Comparison of ENCODE assay signal across 8 mouse cellular contexts in the genomic region with DNA sequence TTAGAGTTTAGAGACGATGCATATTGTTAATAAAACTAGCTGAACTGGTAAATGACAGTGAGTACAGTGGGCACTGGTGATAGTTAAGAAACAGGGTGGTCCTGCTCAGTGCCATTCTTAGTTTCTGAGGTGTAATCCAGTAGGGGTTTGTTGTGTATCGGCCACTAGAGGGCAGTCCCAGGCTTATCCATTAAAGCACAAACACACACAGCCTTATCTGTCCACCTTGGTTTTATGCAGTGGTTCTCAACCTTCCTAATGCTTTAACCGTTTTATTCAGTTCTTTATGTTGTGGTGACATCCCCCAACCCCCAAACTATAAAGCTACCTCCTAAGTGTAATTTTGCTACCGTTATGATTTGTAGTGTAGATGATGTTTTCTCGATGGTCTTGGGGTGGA. TPM values are rescaled to one million over a fixed set of nuclear protein-coding genes. Genes with fewer than 3 reads are reported as not detected.
DNase-seq lines count a peak whose midpoint lies in the region; ATAC-seq and TF ChIP-seq lines count a peak whose summit lies in the region.

No protein-coding gene starts in this region.

- H3K4me2 ChIP-seq in lung, embryonic 14.5 days, result no peak overlapping the region

- H3K4me1 ChIP-seq in lung, embryonic 14.5 days (ENCODE audit: insufficient read depth), result no peaks in the 10 kb centered on the region

- intact Hi-C loops in heart, postnatal 14 days (cut with DNase I), result loop anchor here (5.0 kb wide), 1 partner anchor 366 kb away; no protein-coding TSS in a partner anchor
- intact Hi-C loops in heart, postnatal 25 days (cut with DNase I), result loop anchor here (5.0 kb wide), 1 partner anchor 151 kb away; a partner anchor contains a TSS

- no peak for ATAC-seq in lung, embryonic 14.5 days (ENCODE audit: insufficient read depth)

- no peak overlapping the region for H3K27ac ChIP-seq in lung, embryonic 14.5 days (ENCODE audit: low read depth)

- H3K36me3 ChIP-seq in lung, embryonic 14.5 days (ENCODE audit: insufficient read depth), result peaks cover 15% of the 10 kb centered on the region

- H3K9ac ChIP-seq in lung, embryonic 14.5 days, result no peak overlapping the region

- no peaks in the 10 kb centered on the region for H3K9me3 ChIP-seq in lung, embryonic 14.5 days (ENCODE audit: low read depth, low read length)

- no peaks in the 10 kb centered on the region for H3K27me3 ChIP-seq in lung, embryonic 14.5 days (ENCODE audit: insufficient read depth, low read length)

- peak; percentile 69 for TF ChIP-seq CTCF in lung, embryonic 14.5 days (IDR thresholded peaks at IDR 0.05; ENCODE audit: low read depth)

- peak; percentile 26 to 48 for DNase-seq in heart, postnatal 14 days
- DNase-seq in heart, postnatal 25 days (ENCODE audit: low spot score), result no peak
- DNase-seq in B cell, adult 2 months, result peak; percentile 64 to 66
- peak; percentile 51 for DNase-seq in MN1 (ENCODE audit: low spot score)
- DNase-seq in forelimb bud, embryonic 11.5 days (ENCODE audit: low read depth, low spot score), result peak; percentile 44
- DNase-seq in lung, embryonic 14.5 days, result peak; percentile 73
- peak; percentile 15 to 28 for DNase-seq in thymus, postnatal 36 days
- no peak for DNase-seq in cerebellum, adult 11-12 months

- no peak overlapping the region for H3K4me3 ChIP-seq in lung, embryonic 14.5 days (ENCODE audit: low read depth, low read length)

- 46% methylated on average over 5 of the region's 5 CpGs for WGBS in lung, embryonic 14.5 days

RNA-seq across cellular contexts. Expression of a gene that starts 1.5 kb away (rescaled TPM):
- total RNA-seq in heart, postnatal 14 days (2021), result 10 to 100 TPM; 15.8 to 18.2 TPM
- total RNA-seq in heart, postnatal 25 days (2021), result 10 to 100 TPM; 11.1 to 13.6 TPM
- 18.9 and 19.1 TPM in 2 replicates for polyA plus RNA-seq in lung, embryonic 14.5 days (2014; fragmentation: Nextera tagmentation; extraction: Ambion mirVana)

RNA-seq across cellular contexts. Expression of a gene that starts 26.1 kb away (rescaled TPM):
- total RNA-seq in heart, postnatal 14 days (2021), result 10 to 100 TPM; 14.5 to 17.0 TPM
- 10 to 100 TPM; 15.5 to 17.5 TPM for total RNA-seq in heart, postnatal 25 days (2021)
- 26.7 and 30.7 TPM in 2 replicates for polyA plus RNA-seq in lung, embryonic 14.5 days (2014; fragmentation: Nextera tagmentation; extraction: Ambion mirVana)

RNA-seq across cellular contexts. Expression of a gene that starts 42.7 kb away (rescaled TPM):
- not detected for total RNA-seq in heart, postnatal 14 days (2021)
- total RNA-seq in heart, postnatal 25 days (2021), result not detected
- polyA plus RNA-seq in lung, embryonic 14.5 days (2014; fragmentation: Nextera tagmentation; extraction: Ambion mirVana), result not detected in 2 replicates

RNA-seq across cellular contexts. Expression of a gene that starts 46.0 kb away (rescaled TPM):
- total RNA-seq in heart, postnatal 14 days (2021), result under 1 TPM; 0.29 to 0.61 TPM
- 1 to 10 TPM in 1 of 2 experiments, under 1 TPM in 1; 0.31 to 1.1 TPM for total RNA-seq in heart, postnatal 25 days (2021)
- 0.15 TPM in 1 of 2 replicates, not detected in the other for polyA plus RNA-seq in lung, embryonic 14.5 days (2014; fragmentation: Nextera tagmentation; extraction: Ambion mirVana)

Comparison
In these comparisons a context has a peak if more than half of its experiments do, and no peak if none do; other contexts are left out.
1. DNase-seq: peak in heart, postnatal 14 days (2 of 2), B cell, adult 2 months (2 of 2), MN1 (single experiment), forelimb bud, embryonic 11.5 days (single experiment), lung, embryonic 14.5 days (single experiment) and thymus, postnatal 36 days (2 of 2); none in heart, postnatal 25 days (single experiment) and cerebellum, adult 11-12 months (single experiment).